Mouse (Mus musculus): ENCODE results near the gene 1300017J02Rik.

The 1300017J02Rik gene

GRCm38 (mm10) chr9:103274819-103275218 is 30.1 kb downstream of the 1300017J02Rik start:
- no peak for DNase-seq (ENCODE audit: low spot score in 2 of 2)

DNA sequence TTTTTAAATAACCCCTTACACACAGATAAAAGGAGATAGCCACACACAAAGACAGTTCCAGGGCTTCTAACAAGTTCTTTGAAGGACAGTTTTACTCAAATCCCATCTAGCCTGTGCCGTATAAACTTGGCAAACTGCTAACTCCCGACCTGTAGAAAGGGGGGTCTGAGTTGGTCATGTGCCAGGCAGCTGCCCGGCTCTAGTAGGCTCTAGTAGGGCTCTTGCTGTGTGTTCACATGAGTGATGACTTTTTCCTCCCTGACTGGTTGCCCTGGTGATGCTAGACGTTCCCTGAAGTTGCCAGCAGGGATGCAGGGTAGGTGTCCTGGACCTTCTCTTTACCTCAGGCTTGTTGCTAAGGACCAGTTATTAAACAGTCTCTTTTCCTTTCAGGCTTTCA is 33.8 kb downstream of the 1300017J02Rik start:
- no peak for DNase-seq (ENCODE audit: low spot score in 2 of 2)

- DNase-seq (ENCODE audit: low spot score in 2 of 2): no peak
Measured at GRCm38 (mm10) chr9:103265778-103266177, 39.1 kb downstream of the 1300017J02Rik start.

DNA sequence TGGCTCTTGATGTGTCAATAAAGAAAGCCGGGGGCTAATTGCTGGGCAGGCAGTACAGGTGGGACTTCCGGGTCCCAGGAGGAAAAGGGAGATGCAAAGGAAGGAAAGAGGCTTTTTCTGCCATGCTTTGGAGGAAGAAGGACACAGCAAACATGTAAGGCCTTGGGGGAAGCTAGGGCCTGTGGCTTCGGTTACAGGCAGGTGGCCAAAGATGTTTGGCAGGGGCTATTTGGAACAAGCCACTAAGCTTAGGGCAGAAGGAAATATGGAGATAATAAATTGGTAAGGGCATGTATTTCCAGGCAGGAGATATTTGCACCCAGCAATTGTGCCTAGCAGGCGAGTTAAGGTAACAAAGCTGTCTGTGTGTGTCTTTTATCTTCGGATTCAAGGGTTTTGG is 52.0 kb downstream of the 1300017J02Rik start:
- no peak for DNase-seq (ENCODE audit: low spot score in 2 of 2)

- DNase-seq (ENCODE audit: low spot score in 2 of 2): no peak
Measured at GRCm38 (mm10) chr9:103248618-103249017, 56.3 kb downstream of the 1300017J02Rik start.

- DNase-seq (ENCODE audit: low spot score in 2 of 2): no peak
Measured at GRCm38 (mm10) chr9:103246526-103247168, 58.2 kb downstream of the 1300017J02Rik start.

DNA sequence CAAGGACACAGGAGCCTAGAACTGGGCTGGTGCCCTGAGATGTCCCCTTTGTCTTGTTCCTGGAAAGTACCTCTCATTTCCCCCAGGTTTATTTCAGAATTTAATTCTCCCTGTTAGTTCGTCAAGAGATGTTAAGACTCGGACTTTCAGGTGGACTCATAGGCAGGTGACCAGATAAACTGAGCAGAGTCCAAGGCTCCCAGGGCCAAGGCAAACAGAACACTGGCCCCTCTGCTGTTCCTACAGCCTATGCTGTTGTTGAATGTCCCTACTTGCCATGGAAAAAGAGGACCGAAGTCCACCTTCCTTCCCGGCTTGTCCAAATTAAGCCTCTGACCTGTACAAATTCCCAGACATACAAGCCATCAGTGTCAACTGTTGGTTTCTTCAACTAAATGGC is 61.2 kb downstream of the 1300017J02Rik start:
- DNase-seq (ENCODE audit: low spot score in 2 of 2): no peak

DNA sequence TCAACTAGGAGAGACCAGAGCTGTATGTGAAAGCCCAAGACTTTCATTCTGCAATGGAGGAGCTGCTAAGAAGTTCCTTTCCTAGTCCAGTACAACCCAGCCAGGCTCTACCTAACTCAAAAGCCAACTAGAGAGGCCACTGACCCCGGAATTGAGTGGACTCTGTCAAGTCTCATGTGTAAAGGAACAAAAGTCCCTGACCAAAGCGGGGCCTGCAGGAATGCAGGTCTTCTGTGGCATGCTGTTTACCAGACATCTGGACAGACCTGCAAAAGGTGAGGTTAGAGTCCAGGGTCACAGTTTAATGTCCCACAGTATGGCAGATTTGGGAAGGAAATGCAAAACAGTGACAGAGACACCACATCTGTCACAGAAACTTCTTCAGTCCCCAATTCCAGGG is 63.7 kb downstream of the 1300017J02Rik start:
- no peak for DNase-seq (ENCODE audit: low spot score in 2 of 2)

- DNase-seq (ENCODE audit: low spot score in 2 of 2): no peak
Measured at GRCm38 (mm10) chr9:103239471-103239870, 65.4 kb downstream of the 1300017J02Rik start.

DNA sequence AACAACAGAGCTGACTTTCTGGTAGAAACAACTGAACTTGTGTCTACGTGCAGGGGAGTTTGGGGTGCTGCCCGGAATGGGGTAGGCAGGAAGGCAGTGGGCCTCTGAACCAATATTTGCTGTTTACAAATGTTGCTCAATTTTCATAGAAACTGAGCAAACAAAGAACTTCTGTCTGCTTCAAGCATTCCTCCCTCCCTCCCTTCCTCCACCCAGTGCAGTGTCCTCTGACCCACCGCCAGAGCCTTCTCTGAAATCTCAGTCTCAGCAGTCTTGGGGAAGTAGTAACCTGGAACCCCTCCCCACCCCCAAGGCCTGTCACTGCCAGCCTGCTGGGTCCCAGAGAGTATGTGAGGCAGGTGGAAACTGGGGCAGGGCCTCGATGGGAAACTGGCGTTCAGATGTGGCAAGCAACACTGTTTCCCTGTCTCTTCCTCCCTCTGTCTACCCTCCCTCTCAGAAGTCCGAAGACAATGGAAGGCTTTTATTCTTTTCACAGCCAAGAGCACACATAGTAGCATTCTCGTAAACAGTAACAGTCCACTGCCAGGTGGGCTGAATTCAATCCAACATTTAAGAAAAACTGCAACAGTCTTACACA is 70.2 kb downstream of the 1300017J02Rik start:
- no peak for DNase-seq (ENCODE audit: low spot score in 2 of 2)

GRCm38 (mm10) chr9:103234059-103234458 is 70.8 kb downstream of the 1300017J02Rik start:
- no peak for DNase-seq (ENCODE audit: low spot score in 2 of 2)

GRCm38 (mm10) chr9:103233006-103233395 is 71.9 kb downstream of the 1300017J02Rik start:
- no peak for DNase-seq (ENCODE audit: low spot score in 2 of 2)

DNA sequence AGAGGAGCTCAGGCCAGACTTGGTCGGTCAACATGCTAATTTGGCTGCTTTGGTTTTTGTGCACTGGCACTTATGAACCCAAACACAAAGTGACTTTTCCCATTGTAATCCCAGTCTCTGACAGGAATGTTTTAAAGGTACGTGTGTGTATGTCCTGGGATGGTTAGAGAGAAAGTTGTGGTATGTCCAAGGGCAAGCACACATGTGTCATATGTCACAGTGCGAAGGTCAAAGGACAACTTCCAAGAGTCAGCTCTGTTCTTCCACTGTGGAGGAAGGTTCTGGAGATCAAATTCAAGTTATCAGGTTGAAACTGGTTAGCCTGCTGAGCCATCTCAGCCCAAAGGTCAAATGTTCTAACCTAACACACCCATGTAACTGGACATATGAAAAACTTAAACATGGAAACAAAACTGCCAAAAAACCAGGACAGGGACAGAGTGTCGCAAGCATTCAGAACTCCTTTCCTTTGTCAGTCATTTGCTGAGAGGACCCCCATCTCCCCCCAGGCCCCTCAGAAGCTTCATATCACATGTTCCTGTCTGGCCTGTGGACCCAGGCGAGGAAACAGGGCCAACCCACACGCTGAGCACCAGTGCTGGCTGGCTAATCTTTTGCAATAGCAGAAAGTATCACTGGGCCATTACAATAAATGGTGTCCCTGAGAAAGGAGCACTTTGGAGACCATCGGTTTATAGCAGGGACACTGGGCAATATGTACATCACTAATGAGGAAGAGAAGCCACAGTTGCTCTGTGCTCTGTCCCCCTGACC is 72.5 kb downstream of the 1300017J02Rik start:
- DNase-seq (ENCODE audit: low spot score in 2 of 2): no peak

DNA sequence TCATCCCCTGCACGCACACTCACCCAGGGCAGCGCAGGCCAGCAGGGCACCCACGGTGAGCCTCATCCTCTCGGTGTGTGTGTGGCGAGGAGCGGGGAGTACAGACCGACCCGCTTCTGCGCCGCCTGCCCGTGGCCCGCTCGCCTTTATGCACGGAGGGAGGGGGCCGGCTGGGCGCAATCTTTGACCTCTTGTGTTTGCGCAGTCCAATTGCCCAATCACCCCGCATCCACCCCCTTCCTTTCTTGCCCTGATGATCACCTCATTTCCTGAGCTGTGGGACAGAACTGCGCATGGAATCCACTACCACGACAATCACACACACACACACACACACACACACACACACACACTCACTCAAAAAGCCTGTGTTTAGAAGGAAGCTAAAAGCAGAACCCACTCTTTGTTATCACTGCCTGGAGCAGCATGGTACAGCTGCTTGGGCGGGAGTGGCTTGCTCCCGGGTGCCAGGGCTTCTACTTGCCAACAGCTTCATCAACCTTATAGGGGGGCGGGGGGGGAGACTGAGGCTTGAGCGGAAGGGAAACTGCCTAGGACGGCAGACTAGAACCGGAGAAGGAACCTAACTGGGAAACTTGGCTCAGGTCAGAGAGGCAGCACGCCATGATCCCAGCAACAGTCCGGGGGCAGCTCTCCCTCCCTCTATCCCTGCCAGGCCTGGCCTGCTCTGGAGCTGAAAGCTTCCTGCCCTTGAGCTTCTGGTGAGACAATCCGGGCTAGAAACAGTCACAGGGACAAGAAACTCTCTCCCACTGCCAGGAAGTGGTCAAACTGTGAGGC is 74.5 kb downstream of the 1300017J02Rik start, which contains the start of the genes Gm20425 and Trf:
Gene Gm20425 (minus strand): TSS at position 157 of the 801 bp plus-strand sequence.
Gene Trf (minus strand): TSS at position 294 of the 801 bp plus-strand sequence.
- DNase-seq (ENCODE audit: low spot score in 2 of 2): peak; percentile 55 to 71

DNA sequence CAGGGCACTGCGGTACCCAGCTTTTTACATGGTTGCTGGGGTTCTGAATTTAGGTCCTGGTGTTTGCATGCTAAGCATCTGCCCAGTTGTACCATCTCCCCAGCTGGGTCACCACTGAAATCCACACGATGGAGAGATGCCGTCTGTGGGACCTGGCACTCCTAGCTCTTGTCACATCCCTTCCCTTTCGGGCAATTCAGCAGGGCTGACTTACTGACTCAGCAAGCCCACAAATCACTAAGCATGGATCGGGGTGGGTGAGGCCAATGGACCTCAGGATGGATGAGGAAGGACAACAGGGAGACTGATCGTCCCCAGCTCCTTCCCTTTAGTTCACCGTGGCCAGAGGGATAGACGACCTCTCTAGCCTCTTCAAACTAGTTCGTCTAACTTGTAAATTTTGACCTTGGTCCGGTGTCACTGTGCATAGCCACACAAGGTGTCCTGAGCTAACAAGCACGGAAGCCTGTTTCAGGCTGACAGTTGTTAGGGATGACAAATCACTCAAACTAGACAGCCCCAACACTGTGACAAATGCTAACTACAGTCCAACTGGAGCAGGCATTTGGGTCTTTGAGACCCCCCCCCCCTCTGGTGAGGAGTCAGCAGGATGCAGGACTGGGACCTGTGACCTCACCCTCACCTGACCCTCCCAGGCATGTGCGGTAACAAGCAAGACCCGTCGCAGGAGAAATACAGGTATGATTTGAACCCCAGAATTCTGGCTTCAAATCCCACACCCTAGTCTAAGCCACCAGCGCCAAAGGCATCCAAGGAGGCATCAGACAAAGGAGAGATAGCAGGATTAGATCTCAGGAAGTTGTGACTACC is 75.6 kb downstream of the 1300017J02Rik start:
- DNase-seq (ENCODE audit: low spot score in 2 of 2): no peak

DNA sequence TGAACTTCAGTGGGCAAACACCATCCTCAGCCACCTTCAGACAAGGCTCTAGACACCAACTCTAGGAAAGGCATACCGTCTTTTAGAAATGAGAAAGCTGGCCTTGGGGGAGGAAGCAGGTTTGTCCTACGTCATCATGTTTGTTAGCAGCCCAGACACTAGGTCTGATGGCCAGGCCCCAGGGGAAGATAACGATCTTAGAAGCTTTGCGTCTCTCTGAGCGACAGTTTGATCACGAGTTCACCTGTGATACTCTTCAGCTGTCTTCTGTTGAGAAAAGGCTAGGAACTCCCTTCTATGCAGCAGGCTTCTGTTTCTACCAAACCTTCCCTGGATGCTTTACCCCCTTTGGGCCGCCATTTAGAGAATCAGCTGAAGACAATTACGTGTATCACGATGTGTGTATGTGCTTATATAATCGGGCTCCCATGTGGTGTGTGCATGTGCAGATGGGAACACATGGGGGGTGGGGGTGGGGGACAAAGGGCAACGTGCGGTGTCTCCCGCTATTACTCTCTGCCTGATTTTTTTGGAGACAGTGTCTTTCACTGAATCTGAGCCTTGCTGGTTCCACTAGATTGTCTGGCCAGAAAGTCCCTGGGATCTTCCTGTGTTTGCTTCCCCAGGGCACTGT is 76.4 kb downstream of the 1300017J02Rik start:
- peak; percentile 20 to 28 for DNase-seq (ENCODE audit: low spot score in 2 of 2)

DNA sequence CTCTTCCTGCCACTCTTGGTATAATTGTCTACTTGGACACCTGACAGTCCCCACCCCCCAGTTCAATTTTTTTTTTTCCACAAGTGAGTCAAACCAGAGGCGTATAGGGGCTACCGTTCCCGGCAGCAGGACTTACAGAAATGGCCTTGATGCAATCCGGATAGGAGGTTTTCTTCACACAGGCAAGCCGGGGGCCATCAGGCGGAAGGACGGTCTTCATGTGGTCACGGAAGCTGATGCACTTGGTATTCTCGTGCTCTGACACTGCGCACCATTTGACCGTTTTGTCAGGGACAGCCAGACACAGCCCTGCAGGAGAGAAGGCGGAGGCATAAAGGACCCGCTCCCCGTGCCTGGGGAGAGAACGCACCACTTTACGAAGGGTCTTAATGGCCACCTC is 77.1 kb downstream of the 1300017J02Rik start:
- no peak for DNase-seq (ENCODE audit: low spot score in 2 of 2)

GRCm38 (mm10) chr9:103226806-103227205 is 78.1 kb downstream of the 1300017J02Rik start:
- no peak for DNase-seq (ENCODE audit: low spot score in 2 of 2)

DNA sequence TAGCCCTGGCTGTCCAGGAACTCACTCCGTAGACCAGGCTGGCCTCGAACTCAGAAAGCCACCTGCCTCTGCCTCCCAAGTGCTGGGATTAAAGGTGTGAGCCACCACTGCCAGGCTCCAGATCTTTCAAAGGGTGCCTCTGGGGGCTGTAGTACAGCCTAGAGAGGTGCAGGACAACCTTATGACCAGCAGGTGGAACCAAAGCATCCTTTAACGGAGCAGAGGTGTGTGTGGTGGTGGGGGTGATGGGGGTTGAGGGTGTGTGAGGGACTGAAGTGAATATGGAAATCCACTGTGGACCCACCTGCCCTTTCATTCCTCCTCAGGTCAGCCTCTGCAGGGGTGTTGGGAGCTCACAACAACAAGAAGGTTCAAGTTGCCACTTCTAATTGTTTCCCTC is 79.4 kb downstream of the 1300017J02Rik start:
- DNase-seq (ENCODE audit: low spot score in 2 of 2): peak; percentile 23 to 35

DNA sequence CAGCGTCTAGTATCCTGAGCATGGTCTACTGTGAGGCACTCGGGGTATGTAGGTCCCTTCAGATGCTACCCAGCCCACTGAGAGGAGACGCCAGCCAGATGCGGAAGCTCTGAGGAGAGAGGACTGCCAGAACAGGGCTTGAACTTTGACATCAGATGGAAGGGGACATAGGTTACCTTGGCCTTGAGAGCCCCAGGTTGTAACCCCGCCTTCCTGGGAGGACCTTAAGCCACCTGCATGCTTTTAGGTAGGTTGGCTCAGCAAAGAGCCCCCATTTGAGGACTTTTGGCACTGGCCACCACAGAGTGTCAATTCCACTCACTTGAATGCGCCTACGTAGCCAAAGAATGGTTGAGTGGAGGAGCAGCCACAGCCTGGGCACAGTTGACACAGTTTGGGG is 80.2 kb downstream of the 1300017J02Rik start:
- DNase-seq (ENCODE audit: low spot score in 2 of 2): no peak

DNA sequence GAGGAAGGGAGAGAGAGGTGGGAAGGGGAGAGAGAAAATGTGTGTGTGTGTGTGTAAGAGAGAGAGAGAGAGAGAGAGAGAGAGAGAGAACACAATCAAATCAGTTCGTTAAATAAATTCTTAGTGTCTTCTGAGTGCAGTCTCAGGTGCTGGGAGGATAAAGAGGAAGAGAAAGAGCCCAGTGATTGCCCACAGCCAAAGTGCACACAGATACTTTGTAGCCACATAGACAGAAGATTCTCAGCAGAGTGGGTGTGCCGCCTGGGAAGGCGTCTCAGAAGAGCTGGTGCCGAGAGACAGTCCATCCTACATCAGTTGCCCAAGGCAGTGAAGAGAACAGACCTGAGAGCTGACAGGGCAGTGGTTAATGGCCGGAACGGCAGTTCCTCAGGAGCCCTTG is 90.6 kb downstream of the 1300017J02Rik start:
- DNase-seq (ENCODE audit: low spot score in 2 of 2): no peak

All from natural killer cell, adult 2 months (primary cell).